In genomic region chr8:84722850-84723570, GRCm38 (mm10) we compare ENCODE assay signal across 8 mouse cellular contexts. TPM values are rescaled to one million over a fixed set of nuclear protein-coding genes. Genes with fewer than 3 reads are reported as not detected.
DNase-seq lines count a peak whose midpoint lies in the region; ATAC-seq and TF ChIP-seq lines count a peak whose summit lies in the region.

Gene G430095P16Rik, plus strand, starts transcription at chr8:84723007.

- peak; percentile 90 for ATAC-seq in embryonic facial prominence, embryonic 14.5 days (ENCODE audit: low read depth)
- peak; percentile 81 for ATAC-seq in heart, embryonic 14.5 days (ENCODE audit: insufficient number of reproducible peaks, insufficient read depth, low FRiP score, low read depth)
- ATAC-seq in kidney, postnatal 0 days (replicated peaks; ENCODE audit: low FRiP score, low read depth), result peak; percentile 64; the same call in 1 of the 2 replicates
- ATAC-seq in lung, embryonic 14.5 days (ENCODE audit: insufficient read depth), result peak; percentile 87

- H3K79me2 ChIP-seq in C2C12 (ENCODE audit: control insufficient read depth, insufficient read depth), result peaks cover 12% of the 10 kb centered on the region

- H3ac ChIP-seq in C2C12 (ENCODE audit: control insufficient read depth, insufficient read length, low read depth), result peak within 1 kb of the TSS; percentile 49

- no peak within 1 kb of the TSS for H3K4me3 ChIP-seq in C2C12 (ENCODE audit: insufficient read depth, poor library complexity, severe bottlenecking)
- peak within 1 kb of the TSS; percentile 18 for H3K4me3 ChIP-seq in embryonic facial prominence, embryonic 14.5 days (ENCODE audit: low read depth, low read length)
- H3K4me3 ChIP-seq in heart, embryonic 14.5 days (ENCODE audit: control insufficient read depth in 1 of 2, insufficient read depth in 1 of 2, low read depth in 1 of 2, low read length in 2 of 2), result peak within 1 kb of the TSS; percentile 10 to 12; a peak in 2 of 4 replicates
- H3K4me3 ChIP-seq in kidney, postnatal 0 days (replicated peaks; ENCODE audit: low read depth, low read length), result no peak within 1 kb of the TSS
- H3K4me3 ChIP-seq in lung, embryonic 14.5 days (ENCODE audit: low read depth, low read length), result peak within 1 kb of the TSS; percentile 17

- peak within 1 kb of the TSS; percentile 44 for H3K9ac ChIP-seq in embryonic facial prominence, embryonic 14.5 days (ENCODE audit: low read depth, low read length)
- peak within 1 kb of the TSS; percentile 47 for H3K9ac ChIP-seq in heart, embryonic 14.5 days (ENCODE audit: low read length)
- H3K9ac ChIP-seq in kidney, postnatal 0 days (ENCODE audit: low read depth, low read length), result no peak within 1 kb of the TSS
- peak within 1 kb of the TSS; percentile 49 for H3K9ac ChIP-seq in lung, embryonic 14.5 days

- peaks cover 46% of the 10 kb centered on the region for H3K4me1 ChIP-seq in embryonic facial prominence, embryonic 14.5 days (ENCODE audit: control insufficient read depth, insufficient read depth, low read length)
- H3K4me1 ChIP-seq in heart, embryonic 14.5 days (ENCODE audit: control insufficient read depth in 2 of 2, insufficient read depth in 2 of 2, low read length in 2 of 2), result peaks cover 48 to 64% of the 10 kb centered on the region in 2 experiments
- H3K4me1 ChIP-seq in kidney, postnatal 0 days (replicated peaks; ENCODE audit: insufficient read depth, low read length), result peaks cover 26% of the 10 kb centered on the region
- peaks cover 37% of the 10 kb centered on the region for H3K4me1 ChIP-seq in lung, embryonic 14.5 days (ENCODE audit: insufficient read depth)

- no peaks in the 10 kb centered on the region for H3K27me3 ChIP-seq in C2C12 (ENCODE audit: control insufficient read depth, insufficient read depth, insufficient read length)
- no peaks in the 10 kb centered on the region for H3K27me3 ChIP-seq in embryonic facial prominence, embryonic 14.5 days (replicated peaks; ENCODE audit: control insufficient read depth, insufficient read depth, low read length)
- H3K27me3 ChIP-seq in heart, embryonic 14.5 days (ENCODE audit: control insufficient read depth, insufficient read depth, low read length), result no peaks in the 10 kb centered on the region
- no peaks in the 10 kb centered on the region for H3K27me3 ChIP-seq in kidney, postnatal 0 days (ENCODE audit: insufficient read depth, low read length)
- no peaks in the 10 kb centered on the region for H3K27me3 ChIP-seq in lung, embryonic 14.5 days (ENCODE audit: insufficient read depth, low read length)

- peaks cover 74% of the 10 kb centered on the region for H3K36me3 ChIP-seq in C2C12 (ENCODE audit: control insufficient read depth, insufficient read depth)
- H3K36me3 ChIP-seq in embryonic facial prominence, embryonic 14.5 days (ENCODE audit: control insufficient read depth, insufficient read depth, low read length), result peaks cover 78% of the 10 kb centered on the region
- peaks cover 61% of the 10 kb centered on the region for H3K36me3 ChIP-seq in heart, embryonic 14.5 days (ENCODE audit: control insufficient read depth, insufficient read depth, low read length)
- no peaks in the 10 kb centered on the region for H3K36me3 ChIP-seq in kidney, postnatal 0 days (ENCODE audit: insufficient read depth, low read length)
- H3K36me3 ChIP-seq in lung, embryonic 14.5 days (ENCODE audit: insufficient read depth), result peaks cover 87% of the 10 kb centered on the region

- 6% methylated on average over 10 of the region's 10 CpGs for WGBS in embryonic facial prominence, embryonic 14.5 days
- 6% methylated on average over 10 of the region's 10 CpGs for WGBS in heart, embryonic 14.5 days
- 23% methylated on average over 10 of the region's 10 CpGs for WGBS in kidney, postnatal 0 days
- 4% methylated on average over 10 of the region's 10 CpGs for WGBS in lung, embryonic 14.5 days

- TF ChIP-seq CTCF in C2C12 (IDR thresholded peaks at IDR 0.05; ENCODE audit: control insufficient read depth, insufficient read depth, insufficient read length), result no peak
- peak; percentile 51; the same call in 1 of the 2 replicates for TF ChIP-seq CTCF in kidney, postnatal 0 days (IDR thresholded peaks at IDR 0.05; ENCODE audit: low read depth)
- TF ChIP-seq CTCF in lung, embryonic 14.5 days (IDR thresholded peaks at IDR 0.05; ENCODE audit: low read depth), result peak; percentile 67

- H3K9me3 ChIP-seq in embryonic facial prominence, embryonic 14.5 days (ENCODE audit: control insufficient read depth, low read length), result no peaks in the 10 kb centered on the region
- no peaks in the 10 kb centered on the region for H3K9me3 ChIP-seq in heart, embryonic 14.5 days (ENCODE audit: control insufficient read depth, low read length)
- no peaks in the 10 kb centered on the region for H3K9me3 ChIP-seq in kidney, postnatal 0 days (replicated peaks; ENCODE audit: low read length)
- H3K9me3 ChIP-seq in lung, embryonic 14.5 days (ENCODE audit: low read depth, low read length), result no peaks in the 10 kb centered on the region

- peak; percentile 89 for DNase-seq in Muller cell, postnatal 12 days (ENCODE audit: inconsistent ontology term)
- peak; percentile 97 for DNase-seq in embryonic facial prominence, embryonic 14.5 days (ENCODE audit: low spot score)
- DNase-seq in kidney, postnatal 0 days (ENCODE audit: low spot score), result peak; percentile 67
- DNase-seq in lung, embryonic 14.5 days, result peak; percentile 93
- DNase-seq in ovary, postnatal 14 days (ENCODE audit: low spot score), result peak; percentile 74
- peak; percentile 82 to 83 for DNase-seq in urinary bladder, postnatal 4 days (ENCODE audit: low spot score in 2 of 2)

- H3K79me3 ChIP-seq in C2C12 (ENCODE audit: low read depth), result no peaks in the 10 kb centered on the region

- peak within 1 kb of the TSS; percentile 98 for H3K27ac ChIP-seq in embryonic facial prominence, embryonic 14.5 days (replicated peaks; ENCODE audit: low read depth, low read length)
- H3K27ac ChIP-seq in heart, embryonic 14.5 days (replicated peaks in 1 of 2; ENCODE audit: control insufficient read depth in 1 of 2, insufficient read depth in 1 of 2, low read depth in 2 of 2, low read length in 2 of 2), result peak within 1 kb of the TSS; percentile 90 to 96
- peak within 1 kb of the TSS; percentile 65 for H3K27ac ChIP-seq in kidney, postnatal 0 days
- peak within 1 kb of the TSS; percentile 97 for H3K27ac ChIP-seq in lung, embryonic 14.5 days (ENCODE audit: low read depth)

- H3K4me2 ChIP-seq in embryonic facial prominence, embryonic 14.5 days (ENCODE audit: low read depth, low read length), result peak within 1 kb of the TSS; percentile 45
- peak within 1 kb of the TSS; percentile 56 for H3K4me2 ChIP-seq in heart, embryonic 14.5 days (ENCODE audit: low read length)
- H3K4me2 ChIP-seq in kidney, postnatal 0 days (ENCODE audit: low read length), result peak within 1 kb of the TSS; percentile 1; the same call in 1 of the 2 replicates
- peak within 1 kb of the TSS; percentile 56 for H3K4me2 ChIP-seq in lung, embryonic 14.5 days

TF ChIP-seq in C2C12, 6 proteins besides CTCF, POLR2A, EP300 and RAD21:
- peak; percentile 84 for TF ChIP-seq MAX (IDR thresholded peaks at IDR 0.05)
- TF ChIP-seq USF1 (IDR thresholded peaks at IDR 0.05; ENCODE audit: low read depth), result no peak
- no peak for TF ChIP-seq MYOD1 (IDR thresholded peaks at IDR 0.05; ENCODE audit: control insufficient read depth, insufficient read length, low read depth)

RNA-seq across cellular contexts. Expression of gene G430095P16Rik, which starts in this region (rescaled TPM):
- 2.9 TPM for polyA plus RNA-seq in C2C12 (2012; fragmentation: generic; extraction: Trizol)
- 2.0 and 2.7 TPM in 2 replicates for polyA plus RNA-seq in embryonic facial prominence, embryonic 14.5 days (2014; fragmentation: Nextera tagmentation; extraction: Ambion mirVana)
- 5.2 and 5.9 TPM in 2 replicates for polyA plus RNA-seq in heart, embryonic 14.5 days (2014; fragmentation: Nextera tagmentation; extraction: Ambion mirVana)
- 1.9 and 2.5 TPM in 2 replicates for polyA plus RNA-seq in kidney, postnatal 0 days (2015; fragmentation: Nextera tagmentation; extraction: Ambion mirVana)
- polyA plus RNA-seq in lung, embryonic 14.5 days (2014; fragmentation: Nextera tagmentation; extraction: Ambion mirVana), result 2.7 and 2.8 TPM in 2 replicates

Comparison
In these comparisons a context has a peak if more than half of its experiments do, and no peak if none do; other contexts are left out.
1. H3K4me3 ChIP-seq: peak in embryonic facial prominence, embryonic 14.5 days (single experiment), heart, embryonic 14.5 days (2 of 2) and lung, embryonic 14.5 days (single experiment); none in C2C12 (single experiment) and kidney, postnatal 0 days (single experiment).
2. H3K4me2 ChIP-seq: peak in every context shown above with its lines; median percentile 56 in heart, embryonic 14.5 days; 56 in lung, embryonic 14.5 days; 45 in embryonic facial prominence, embryonic 14.5 days; 1 in kidney, postnatal 0 days.
3. Peak in every context shown above with its lines, with median percentiles within 50 percentile points of each other: DNase-seq, ATAC-seq and H3K27ac ChIP-seq.